Mouse (Mus musculus): ENCODE data around the gene Shkbp1.

The Shkbp1 gene

DNA sequence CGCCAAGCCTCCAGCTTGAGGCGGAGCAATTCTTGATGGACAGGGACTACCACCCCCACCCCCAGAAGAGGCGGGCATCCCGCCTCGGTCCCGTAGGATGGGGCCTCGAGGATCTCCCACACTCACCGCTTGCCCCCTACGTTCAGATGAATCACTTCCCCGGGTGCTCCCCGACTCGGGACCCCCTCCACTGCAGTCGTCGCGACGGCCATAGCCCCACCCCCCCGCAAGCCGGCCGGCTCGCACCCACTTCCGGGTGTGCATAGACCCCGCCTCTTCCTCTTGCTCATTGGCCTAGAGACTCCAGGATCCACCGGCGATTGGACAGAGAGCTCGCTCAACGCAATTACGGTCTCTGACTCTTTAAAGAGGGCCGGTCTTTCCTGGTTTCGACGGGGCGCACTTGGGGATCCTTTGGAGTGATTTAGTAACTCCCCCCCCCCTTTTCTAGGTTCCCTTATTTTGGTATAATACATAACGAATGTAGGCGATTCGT lies at the start of gene Shkbp1:
TSS of gene Shkbp1 (minus strand) at position 275 of the 496 bp plus-strand sequence.
- peak; percentile 87 for DNase-seq

DNA sequence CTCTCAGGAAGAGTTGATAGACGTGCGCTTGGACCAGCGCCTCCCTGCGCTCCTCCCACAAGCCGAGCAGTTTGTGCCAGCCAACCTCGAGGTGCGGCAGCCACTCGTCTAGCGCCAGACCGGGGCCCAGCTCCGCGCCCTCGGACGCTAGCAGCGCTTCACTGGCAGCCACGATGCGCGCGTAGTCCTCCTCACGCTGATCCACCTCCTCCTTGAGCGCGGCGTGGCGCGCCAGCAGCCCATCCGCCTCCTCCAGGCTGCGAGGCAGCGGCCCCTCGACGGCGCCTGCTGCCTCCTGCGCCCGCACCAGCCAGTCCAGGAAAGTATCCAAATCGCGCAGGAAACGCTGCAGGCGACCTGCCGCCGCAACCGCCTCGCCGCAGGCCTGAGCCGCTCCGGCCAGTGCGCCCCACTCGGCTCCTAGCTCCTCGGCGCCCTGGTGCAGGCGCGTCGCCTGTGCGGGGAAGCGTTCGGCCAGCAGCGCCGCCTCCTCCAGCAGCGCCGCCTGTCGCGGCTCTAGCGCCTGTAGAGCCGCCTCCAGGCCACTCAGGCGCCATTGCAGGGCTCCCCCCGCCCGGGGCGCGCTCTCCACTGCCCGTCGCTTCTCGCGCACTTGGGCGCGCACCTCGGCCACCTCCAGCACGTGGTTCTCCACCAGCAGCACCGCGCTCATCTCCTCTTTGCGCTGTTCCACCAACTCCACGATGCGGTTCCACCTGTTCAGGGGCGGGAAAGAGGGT lies 48.6 kb upstream of the Shkbp1 start:
- no peak for DNase-seq

DNA sequence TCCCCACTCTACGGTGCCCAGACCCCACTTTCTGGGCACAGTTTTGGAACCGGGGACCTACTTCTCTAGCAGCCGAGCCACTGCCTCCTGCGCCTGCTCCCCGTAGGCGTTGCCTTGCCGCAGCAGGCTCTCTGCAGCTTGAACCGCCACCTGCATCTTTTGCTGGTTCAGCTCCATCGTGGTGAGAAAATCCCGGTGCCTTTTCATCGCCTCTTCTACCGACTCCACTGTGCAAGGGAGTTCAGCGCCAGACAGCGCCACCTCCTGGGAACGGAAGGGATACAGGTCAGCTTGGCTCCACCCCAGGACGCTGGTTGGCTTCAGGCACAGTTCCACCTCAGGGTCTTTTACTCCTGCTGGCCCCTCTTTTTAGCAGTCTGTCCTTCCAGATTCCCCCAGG lies 46.9 kb upstream of the Shkbp1 start:
- DNase-seq = peak; percentile 37

DNA sequence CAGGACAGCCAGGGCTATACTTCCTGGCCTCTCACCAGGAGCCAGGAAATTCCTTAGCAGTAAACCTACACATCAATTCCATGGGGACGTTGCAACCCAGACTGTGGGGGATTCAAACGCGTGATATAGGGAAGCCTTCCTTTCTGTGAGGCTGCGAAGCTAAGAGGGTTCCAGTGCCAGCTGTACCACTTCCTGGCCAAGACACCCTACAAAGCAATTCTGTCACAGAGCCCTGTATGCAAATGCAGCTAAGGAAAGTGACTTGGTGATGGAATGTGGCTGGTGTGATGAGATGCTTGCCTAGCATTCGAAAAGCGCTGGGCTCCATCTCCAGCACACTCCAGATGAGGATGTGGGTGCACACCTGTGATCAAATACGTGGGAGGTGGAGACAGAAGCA lies 44.7 kb upstream of the Shkbp1 start:
- DNase-seq = no peak

DNA sequence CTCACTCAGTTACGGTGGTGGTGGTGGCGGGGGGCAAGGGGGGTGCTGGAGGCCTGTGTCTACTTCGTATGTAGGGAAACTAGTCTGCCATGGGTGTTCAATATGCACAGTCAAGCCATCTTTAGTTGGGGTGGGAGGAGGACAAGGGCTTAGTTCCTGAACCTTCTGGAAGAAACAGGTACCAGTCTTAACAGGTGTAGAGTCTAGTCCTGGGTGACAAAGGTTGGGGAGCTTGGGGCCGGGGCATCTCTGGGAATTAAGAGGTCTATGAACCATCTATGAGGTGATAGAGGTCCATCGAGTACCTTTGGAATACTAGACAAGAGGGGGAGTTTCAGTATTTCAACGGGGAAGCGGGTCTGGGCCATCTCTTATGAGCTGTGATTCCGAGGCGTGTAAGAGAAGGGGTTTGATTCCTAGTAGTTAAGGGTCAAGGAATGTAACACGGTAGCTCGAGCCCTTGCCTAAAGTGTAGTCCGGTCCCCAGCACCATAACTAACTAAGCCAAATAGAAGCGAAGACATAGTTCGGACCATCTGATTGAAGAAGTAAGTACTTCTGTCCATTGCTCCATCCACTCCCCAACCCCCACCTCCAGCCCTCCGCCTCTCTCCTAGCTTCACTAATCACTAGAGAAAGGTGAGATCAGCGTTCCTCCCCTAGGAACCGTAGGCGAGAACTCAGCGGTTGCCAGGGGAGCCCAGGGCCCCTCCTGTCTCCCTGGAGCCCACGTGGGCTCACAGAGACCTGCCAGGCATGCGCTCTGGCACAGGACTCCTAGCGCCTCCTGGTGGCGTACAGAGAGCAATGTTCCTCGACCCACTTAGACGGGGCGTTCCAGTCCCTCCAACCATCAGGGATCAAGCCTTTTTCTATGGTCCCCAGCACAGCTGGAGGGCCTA lies 41.5 kb upstream of the Shkbp1 start:
- DNase-seq = no peak

DNA sequence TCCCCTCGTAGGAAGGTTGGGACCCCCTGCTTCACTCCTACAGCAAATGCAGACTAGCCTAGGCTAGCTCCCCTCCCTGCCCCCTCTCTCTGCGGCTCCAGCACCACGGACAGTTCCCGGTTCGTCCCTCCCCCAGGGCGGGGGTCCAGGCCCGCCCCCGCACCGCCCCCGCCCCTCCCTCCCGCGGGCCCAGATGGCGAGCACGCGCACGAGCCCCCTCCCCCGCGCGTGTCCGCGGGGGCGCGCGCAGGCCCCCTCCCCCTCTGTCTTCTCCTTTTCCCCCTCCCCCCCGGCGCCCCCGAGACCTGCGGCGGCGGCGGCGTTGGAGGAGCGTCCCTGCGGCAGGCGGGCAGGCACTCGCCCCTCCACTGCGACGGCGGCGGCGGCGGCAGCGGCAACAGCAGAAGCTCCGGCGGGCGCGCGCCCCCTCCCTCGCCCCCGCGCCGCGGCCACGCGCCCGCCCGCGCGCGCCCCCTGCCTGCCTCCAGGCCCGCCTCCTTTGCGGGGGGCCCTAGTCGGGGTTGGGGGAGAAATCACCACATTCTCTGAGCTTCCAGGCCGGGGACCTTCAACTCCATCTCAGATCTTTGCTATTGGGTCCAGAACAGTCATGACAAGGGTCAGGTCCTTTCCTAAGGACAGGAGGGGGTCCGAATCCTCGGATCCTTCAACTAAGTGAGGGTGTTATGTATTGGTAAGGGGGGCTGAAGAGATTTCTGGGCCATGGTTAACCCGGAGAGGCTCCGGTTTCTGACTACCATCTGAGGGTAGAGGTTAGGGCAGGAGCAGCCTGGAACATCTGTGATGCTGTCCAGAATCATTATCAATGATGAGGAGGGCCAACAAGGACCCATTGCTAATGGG lies 40.6 kb upstream of the Shkbp1 start:
- DNase-seq = no peak

DNA sequence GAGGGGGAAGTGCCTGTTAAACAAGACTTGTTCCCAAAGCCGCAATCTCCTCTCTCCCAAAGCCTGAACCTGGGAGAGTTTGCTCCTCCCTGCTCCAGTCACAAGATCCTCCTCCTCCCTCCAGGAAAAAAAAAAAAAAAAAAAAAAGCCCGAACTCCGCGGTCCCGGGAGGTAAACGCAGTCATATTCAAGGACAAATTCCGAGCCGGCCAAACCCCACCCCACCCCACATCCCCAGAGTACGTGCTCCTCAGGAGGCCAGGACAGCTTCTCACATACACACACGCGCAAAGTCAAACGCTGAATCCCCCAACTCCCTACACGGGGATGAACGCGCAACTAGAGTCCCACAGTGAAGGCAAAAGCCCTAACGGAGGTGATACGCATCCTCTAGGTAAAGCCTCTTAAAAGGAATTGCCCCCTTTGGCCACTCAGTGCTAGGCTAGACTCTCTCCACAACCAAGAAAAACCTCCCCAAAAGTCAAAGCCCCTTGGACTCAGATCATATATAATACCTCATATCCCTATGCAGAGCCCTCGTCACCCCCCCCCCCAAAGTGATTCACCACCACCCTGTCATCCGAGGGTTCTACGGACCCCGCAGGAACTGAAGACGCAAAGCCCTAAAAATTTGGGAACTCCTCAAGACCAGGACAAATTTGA lies 39.8 kb upstream of the Shkbp1 start:
- DNase-seq = no peak

DNA sequence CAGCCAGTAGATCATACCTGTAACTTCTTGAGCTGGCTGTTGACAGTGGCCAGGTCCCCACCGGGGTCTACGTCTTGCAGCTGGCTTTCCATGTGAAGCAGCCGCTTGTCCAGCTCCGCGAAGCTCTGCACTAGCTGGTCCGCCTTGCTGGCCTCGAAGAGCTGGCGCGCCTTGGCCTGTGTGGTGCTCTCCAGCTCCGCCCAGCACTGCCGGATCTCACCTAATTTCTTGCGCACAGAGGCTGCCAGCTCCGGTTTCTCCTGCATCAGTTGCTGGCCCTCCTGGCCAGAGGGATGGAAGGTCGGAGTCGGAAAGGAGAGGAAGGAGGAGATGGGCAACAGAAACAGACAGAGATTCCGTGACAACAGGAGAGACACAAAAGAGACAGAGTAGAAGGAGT lies 35.6 kb upstream of the Shkbp1 start:
- DNase-seq = no peak

DNA sequence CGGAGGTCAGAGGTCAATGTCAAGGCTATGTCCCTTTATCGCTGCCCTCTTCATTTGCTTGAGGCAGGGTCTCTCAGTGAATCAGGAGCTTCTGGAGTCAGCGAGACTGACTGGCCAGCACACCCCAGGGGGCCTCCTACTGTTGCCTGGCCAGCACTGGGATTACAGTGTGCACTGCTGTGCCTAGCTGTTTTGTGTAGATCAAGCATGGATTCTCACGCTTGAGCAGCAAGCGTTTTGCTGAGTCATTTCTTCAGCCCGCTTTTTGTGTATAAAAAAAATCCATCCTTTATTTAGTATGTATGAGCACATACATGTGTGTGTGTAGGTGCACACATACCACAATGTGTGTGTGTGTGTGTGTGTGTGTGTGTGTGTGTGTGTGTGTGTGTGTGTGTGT lies 33.4 kb upstream of the Shkbp1 start:
- no peak for DNase-seq

DNA sequence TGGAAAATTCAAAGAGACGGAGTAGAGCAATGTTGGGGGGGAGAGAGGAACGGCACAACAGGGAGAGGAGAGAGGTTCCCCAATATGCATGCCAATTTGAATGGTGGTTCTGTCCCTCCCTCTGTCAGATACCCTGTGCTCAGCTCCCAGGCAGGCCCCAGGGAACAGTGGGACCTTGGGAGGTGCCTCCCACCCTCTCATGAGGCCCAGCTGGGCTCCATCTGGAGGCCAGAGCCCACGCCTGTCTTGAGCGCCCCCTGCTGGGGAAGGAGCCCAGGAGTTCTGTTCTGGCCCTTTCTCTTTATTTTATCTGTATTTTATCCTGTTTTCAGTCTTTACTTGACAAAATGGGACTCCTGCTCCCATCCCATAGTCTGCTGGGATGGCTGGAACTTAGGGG lies 28.9 kb upstream of the Shkbp1 start:
- DNase-seq = no peak

DNA sequence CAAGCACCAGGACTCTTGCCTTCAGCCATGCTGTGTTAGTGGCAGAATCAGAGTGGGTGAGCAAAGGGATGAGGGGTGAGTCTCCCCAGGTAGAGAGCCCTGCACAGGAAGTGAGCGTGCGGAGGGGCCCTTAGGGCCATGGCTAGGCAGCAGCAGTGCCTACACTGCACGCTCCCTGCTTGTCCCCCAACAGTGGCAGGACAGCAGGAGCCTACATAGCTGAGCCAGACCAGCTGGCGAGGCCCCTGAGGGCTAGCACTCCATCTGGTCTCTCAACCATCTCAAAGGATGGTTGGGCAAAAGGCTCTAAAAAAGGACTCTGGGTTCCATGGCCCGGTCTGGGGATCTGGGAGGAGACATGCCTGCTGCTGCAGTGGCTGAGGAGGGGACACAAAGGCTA lies 28.3 kb upstream of the Shkbp1 start:
- DNase-seq = no peak

DNA sequence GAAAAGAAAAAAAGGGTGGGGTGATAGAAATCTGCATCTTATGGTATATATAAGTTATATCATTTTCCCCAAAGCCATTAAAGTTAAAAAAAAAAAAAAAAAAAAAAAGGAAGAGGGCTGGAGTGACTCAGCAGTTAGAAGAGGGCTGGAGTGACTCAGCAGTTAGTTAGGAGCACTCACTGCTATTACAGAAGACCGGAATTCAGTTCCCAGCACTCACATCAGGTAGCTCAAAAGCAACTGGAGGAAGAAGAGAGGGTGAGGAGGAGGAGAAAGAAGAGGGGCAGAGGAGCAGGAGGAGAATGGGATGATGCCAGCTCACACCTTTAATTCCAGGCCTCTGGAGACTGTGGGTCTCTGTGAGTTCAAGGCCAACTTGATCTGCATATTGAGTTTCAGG lies 27.4 kb upstream of the Shkbp1 start:
- no peak for DNase-seq

DNA sequence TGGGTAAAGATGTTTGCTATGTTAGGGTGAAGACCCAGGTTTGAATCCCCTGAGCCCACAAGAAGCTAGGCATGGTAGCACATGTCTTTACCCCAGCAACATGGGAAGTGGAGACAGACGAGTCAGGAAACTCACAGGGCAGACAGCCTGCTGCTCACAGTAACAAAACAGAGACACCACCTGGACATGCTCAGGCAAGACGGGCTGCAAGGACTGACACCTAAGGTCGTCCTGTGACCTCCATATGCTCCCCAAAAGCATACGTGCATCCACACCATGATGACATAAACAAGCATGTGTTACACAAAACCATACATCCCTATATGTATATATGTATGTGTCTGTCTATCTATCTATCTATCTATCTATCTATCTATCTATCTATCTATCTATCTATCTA lies 25.7 kb upstream of the Shkbp1 start:
- no peak for DNase-seq

DNA sequence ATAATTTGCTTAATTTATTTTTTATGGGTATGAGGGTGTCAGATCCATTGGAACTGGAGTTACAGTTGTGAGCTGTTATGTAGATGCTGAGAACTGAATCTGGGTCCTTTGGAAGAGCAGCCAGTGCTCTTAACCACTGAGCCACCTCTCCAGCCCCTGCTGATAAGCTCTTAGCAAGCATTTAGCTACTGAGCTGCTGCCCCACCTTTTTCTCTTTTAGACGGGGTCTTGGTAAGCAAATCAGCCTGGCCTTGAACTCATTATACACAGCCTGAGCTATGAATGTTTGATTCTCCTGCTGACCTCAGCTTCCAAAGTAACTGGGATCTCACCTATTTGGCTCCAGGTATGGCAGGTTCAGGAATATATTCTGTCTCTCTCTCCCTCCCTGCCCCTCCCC lies 25.2 kb upstream of the Shkbp1 start:
- DNase-seq = no peak

DNA sequence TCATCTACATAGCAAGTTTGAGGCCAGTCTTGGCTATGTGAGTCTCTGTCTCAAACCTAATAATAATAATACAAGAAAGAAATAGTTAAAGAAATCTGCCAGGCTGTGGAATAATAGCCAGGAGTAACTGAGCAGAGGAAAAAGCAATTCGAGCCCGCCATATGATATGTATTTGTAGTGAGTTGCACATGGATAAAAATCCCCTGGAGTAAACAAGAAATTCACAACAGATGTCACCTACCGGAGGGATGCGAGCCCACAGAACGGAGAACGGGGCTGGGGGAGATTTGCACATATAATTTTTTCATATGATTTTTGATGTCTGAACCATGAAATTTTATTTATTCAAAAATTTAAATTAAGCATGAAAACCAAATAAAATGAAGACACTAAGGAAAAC lies 24.0 kb upstream of the Shkbp1 start:
- no peak for DNase-seq

DNA sequence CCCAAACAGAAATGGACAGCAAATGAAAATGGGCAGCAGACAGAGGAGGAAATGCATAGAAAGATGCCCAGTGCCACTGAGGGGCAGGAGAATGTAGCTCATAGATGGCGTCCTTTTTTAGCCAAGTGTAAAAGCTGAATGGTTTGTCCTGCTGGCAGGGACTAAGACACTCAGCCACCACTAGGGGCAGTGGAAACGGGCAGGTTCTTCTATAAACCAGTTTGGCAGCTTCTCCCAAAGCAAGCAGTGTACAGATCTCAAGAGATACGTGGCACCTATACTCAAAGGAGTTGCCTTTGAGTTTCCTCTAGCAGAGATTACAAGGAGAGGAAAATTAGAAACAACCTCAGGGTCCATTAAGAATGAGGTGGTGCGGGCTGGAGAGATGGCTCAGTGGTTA lies 22.6 kb upstream of the Shkbp1 start:
- DNase-seq = no peak

DNA sequence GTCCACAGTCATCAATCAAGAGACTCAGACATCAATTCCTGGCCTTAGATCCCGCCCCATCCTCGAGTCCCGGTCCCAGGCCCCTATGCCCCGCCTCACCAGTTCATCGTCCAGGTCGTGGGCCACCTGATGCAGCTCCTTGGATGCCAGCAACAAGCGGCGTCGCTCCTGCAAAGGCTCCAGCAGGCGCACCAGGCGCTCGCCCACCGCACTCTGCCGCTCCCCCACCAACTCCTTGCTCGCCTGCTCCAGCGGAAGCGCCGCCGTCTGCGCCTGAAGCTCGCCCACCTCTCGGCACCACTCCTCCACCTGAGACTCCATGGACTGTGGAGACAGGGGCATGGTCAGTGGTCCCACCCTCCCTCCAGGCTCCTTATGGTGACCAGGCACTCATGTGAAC lies 19.5 kb upstream of the Shkbp1 start:
- DNase-seq = no peak

DNA sequence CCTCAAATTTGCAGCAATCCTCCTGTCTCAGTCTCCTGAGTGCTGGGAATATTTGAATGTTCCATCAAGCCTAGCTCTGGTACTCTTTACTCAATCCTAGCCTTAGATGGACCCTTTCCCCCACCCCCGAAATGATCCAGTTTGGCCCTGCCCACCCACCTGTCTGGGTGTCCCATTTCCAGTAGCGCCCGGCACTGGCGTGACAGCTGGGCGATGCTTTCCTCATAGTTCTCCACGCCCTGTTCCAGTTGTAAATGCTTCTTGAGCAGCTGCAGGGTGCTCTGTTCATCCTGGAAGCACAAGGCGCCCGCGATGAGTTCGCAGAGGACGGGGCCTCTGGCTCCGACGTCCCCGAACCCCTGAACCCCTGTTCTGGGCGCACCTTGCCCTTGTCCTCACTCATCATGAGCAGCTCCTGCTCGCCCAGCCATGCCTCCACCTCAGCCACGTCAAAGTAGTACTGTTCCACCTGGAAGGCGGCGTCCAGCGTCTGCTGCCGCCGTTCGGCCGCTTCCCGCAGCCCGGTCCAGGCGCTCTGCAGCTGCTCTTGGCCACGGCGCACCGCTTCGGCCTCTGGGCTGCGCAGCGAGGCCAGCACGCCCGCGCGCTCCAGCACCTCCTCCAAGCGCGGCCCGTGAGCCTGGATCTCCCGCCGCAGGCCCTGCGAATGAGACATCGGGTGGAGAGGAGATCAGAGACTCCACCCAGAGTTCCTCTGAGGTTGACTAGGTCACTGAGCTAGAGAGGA lies 16.1 kb upstream of the Shkbp1 start:
- no peak for DNase-seq

DNA sequence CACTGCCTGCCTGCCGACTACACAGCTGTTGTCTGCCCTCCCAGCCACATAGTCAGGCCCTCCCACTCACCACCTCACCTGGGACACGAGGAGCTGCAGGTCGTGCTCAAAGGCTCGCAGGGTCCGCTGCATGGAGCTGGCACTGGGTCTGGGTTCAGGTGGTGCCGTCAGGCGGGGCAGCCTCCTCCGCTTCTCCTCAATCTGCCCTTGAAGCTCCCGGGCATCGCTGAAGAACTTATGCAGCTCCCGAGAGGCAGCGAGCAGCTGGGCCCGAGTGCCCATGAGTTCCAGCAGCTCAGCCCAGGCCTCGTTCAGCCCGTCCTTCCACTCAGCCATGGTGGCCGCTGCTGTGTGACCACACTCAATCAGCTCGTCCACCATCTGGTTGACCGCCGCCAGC lies 13.3 kb upstream of the Shkbp1 start:
- DNase-seq = no peak

DNA sequence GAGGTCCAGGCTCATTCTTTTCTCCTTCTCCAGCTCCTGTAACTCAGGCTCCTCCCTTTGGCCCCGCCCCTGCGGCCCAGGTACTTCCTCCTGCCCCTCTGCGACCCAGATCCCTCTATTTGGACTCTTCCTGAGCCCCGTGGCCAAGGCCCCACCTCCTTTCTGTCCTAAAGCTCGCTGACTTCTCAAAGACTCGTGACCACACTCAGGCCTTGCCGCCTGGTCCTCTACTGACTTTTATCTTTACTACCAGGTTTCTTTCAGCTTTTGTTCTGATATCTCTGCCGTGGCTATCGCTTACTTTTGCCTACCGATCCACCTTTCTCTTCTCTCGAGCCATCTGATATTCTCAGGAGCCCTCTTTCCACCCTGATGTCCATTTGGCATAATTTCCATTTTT lies 12.2 kb upstream of the Shkbp1 start:
- DNase-seq = no peak

DNA sequence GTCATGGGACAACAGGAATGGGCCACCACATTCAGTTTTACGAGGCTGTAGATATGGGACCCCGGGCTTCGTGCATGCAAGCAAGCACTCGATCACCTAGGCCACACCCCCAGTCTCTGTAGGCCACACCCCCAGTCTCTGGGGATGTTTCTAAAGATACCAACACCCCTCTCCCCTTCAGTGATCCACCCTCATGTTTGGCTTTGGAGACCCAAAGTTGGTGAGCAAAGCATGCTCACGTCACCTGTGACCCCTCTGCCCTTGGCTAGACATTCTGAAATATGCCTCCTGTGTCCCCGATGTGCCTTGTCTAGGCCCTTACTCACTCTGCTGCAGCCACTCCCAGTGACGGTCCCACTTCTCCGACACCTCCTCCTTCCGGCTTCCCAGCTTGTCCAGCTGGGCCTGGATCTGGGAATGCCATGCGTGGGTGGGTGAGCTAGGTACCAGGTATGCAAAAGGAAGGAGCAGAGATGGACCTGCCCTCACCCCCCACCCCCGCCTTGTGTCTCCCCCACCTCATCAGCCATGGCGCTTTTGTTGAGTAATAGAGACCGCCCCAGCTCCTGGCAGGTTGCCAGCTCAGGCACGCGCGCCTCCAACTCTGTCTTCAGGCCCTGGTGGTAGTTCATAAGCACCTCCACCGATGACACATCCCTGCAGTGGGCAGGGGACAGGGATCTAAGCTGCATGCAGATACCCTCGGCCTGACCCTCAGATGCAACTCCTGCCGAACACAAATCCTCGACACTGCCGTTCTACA lies 10.4 kb upstream of the Shkbp1 start:
- DNase-seq = no peak
